Mouse (Mus musculus): Measurements from ENCODE around the gene Slc9a9.

GRCm38 (mm10) chr9:94768114-94768513 is 98.4 kb downstream of the Slc9a9 start:
- TF ChIP-seq GATA1 (IDR thresholded peaks at IDR 0.05; ENCODE audit: borderline replicate concordance, low read length) (no peak), FLI1 (IDR thresholded peaks at IDR 0.05; ENCODE audit: low read length) (no peak)

All from megakaryocyte, embryonic 14.5 days (primary cell).